Mouse (Mus musculus): ENCODE data around the gene Clrn2. TPM values are rescaled to one million over a fixed set of nuclear protein-coding genes. Genes with fewer than 3 reads are reported as not detected.
"Not testable (repeated sequence)": the region's sequence is repeated elsewhere in the genome, so short reads cannot be mapped to it uniquely, and the experiment has no call there.

The Clrn2 gene
- total RNA-seq (2021) = not detected

GRCm38 (mm10) chr5:45453451-45453850 is at the start of gene Clrn2:
Clrn2 (plus strand) TSS chr5:45453751.
- DNase-seq = no peak

- DNase-seq = no peak
Observed at GRCm38 (mm10) chr5:45406129-45406528, 47.4 kb upstream of the Clrn2 start.

- DNase-seq = no peak
Observed at GRCm38 (mm10) chr5:45416478-45416877, 37.1 kb upstream of the Clrn2 start.

GRCm38 (mm10) chr5:45417859-45418443 is 35.6 kb upstream of the Clrn2 start:
- no peak for DNase-seq

GRCm38 (mm10) chr5:45419841-45420638 is 33.5 kb upstream of the Clrn2 start:
- DNase-seq = peak; percentile 14

- DNase-seq = no peak
Observed at GRCm38 (mm10) chr5:45421881-45422844, 31.4 kb upstream of the Clrn2 start.

GRCm38 (mm10) chr5:45424021-45424886 is 29.3 kb upstream of the Clrn2 start:
- peak; percentile 69 for DNase-seq

GRCm38 (mm10) chr5:45425771-45426170 is 27.8 kb upstream of the Clrn2 start:
- DNase-seq = not testable (repeated sequence)

- no peak for DNase-seq
Observed at GRCm38 (mm10) chr5:45426416-45427034, 27.0 kb upstream of the Clrn2 start.

GRCm38 (mm10) chr5:45427891-45428290 is 25.7 kb upstream of the Clrn2 start:
- DNase-seq = no peak

- DNase-seq = no peak
Observed at GRCm38 (mm10) chr5:45435967-45436950, 17.3 kb upstream of the Clrn2 start.

GRCm38 (mm10) chr5:45437826-45438225 is 15.7 kb upstream of the Clrn2 start:
- no peak for DNase-seq

GRCm38 (mm10) chr5:45438301-45438700 is 15.2 kb upstream of the Clrn2 start:
- no peak for DNase-seq

- no peak for DNase-seq
Observed at GRCm38 (mm10) chr5:45441124-45441523, 12.4 kb upstream of the Clrn2 start.

- DNase-seq = no peak
Observed at GRCm38 (mm10) chr5:45441745-45442144, 11.8 kb upstream of the Clrn2 start.

- no peak for DNase-seq
Observed at GRCm38 (mm10) chr5:45444130-45444832, 9.3 kb upstream of the Clrn2 start.

- DNase-seq = peak; percentile 27
Observed at GRCm38 (mm10) chr5:45448676-45449075, 4.9 kb upstream of the Clrn2 start.

GRCm38 (mm10) chr5:45449206-45449605 is 4.3 kb upstream of the Clrn2 start:
- DNase-seq = no peak

Measured in heart, postnatal 4 days (tissue).